Mouse (Mus musculus): ENCODE data around the gene Slc16a14.

Gene Slc16a14

DNA sequence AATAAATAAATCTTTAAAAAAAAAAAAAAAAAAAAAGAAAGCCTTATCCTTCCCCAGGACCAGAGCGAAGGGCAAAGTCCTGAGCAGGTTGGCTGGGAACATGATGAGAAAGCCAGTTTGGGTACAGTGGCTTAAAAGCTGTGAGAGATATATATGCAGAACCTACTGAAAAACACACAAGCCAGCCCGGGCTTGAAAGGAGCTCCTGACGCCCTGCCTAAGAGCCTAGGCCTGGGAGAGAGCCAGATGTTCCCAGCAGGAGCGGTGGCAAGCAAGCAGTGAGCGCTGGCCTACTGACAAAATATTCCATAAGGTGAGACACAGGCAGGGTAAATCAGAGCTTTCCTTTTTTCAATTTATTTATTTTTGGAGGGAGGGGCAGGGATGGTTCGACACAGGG lies 68.7 kb downstream of the Slc16a14 start:
- no peak for DNase-seq (ENCODE audit: low spot score)

DNA sequence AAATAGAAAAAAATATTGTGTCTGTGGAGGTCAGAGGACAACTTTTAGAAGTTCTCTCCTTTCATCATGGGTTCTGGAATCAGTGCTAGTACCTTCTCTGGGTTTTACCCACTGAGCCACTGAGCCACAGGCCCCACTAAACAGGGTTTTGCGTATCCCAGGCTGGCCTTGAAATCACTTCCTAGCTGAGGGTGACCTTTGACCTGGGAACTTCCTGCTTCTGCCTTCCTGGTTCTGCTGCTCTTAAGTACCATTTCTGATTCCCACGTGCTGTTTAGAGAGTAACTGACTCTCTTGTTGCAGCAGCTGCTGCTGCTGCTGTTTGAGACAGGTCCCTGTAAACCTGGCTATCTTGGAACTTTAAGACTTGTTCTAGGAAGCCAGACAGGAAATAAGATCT lies 70.3 kb downstream of the Slc16a14 start:
- DNase-seq (ENCODE audit: low spot score) = no peak

DNA sequence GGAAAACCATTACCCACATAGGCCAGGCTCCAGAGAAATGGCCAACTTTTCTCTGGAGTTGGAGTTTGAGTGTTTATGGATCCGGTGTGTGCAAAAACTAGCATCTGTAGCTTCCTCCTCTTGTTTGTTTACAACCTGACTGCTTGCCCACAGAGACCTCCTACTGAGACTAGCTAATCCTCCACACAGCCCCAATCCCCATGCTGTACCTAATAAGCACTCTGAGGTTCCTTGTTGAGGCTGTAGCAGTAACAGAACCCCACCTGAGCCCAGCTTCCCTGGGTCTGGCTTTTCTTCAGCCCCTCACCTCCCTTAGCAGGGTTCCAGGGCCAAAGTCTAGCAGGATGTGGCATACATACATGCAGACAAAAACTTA lies 73.7 kb downstream of the Slc16a14 start:
- no peak for DNase-seq (ENCODE audit: low spot score)

DNA sequence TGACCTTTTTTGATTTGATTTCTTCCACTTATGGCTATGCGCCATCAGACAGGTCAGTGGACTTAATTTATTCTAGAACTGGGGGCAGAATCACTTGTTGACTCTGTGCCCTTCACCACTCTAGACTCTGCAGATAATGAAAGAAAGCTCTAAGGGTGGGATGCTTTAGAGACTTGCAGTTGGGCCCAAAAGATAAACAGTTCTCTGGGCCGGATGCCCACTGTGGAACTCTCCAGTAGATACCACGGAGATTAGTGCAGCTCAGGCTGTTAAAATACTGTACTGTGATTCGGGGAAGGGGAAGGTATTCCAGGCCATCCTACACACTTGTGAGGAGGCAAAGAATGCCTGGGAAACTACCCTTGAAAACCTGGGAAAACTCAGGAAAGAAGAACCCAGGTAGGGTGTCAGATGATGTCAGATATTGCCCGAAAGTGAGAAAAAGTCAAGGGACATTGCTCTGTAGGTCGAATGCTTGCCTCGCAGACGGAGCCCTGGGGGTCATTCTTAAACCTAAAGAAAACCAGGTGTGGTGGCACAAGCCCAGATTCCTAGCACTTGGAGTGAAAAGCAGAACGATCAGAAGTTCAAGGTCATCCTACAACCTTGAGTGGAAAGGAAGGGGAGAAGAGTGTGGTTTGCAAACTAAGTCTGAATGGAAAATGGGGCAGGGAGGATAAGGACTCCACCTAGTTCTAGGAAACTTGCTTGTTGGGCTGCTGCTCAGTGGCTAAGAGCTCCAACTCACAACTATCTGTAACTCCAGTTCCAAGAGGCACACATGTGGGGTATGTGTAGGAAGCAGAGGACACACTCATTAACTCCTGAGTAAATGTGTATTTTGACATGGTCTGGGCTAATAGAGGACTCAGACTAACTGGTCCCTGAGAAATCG lies 74.3 kb downstream of the Slc16a14 start:
- DNase-seq (ENCODE audit: low spot score) = peak; percentile 17

DNA sequence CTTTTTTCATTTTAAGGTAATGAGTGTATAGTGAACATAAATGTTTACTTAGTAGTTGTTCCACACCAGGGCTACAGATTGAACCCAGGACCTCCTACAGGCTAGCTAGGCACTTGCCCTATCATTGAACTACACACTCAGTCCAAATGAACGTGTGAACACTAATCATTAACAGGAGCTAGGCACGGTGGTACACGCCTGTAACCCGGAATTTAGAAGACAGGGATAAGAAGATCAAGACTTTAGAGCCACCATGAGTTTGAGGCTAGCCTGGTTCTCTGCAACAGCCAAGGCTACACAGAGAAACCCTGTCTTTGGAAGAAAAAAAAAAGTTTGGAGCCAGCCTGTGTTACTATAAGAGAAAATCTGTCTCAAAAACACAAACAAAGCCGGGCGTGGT lies 75.3 kb downstream of the Slc16a14 start:
- no peak for DNase-seq (ENCODE audit: low spot score)
